Mouse (Mus musculus): Measurements from ENCODE around the gene Pfkp. TPM values are rescaled to one million over a fixed set of nuclear protein-coding genes. Genes with fewer than 3 reads are reported as not detected.
A peak's percentile ranks its signal among the peaks of the same experiment; 100 is the strongest.

Gene Pfkp
- total and polyA plus RNA-seq, 3 experiments, result 53.3 to 175 TPM; not detected in 1

DNA sequence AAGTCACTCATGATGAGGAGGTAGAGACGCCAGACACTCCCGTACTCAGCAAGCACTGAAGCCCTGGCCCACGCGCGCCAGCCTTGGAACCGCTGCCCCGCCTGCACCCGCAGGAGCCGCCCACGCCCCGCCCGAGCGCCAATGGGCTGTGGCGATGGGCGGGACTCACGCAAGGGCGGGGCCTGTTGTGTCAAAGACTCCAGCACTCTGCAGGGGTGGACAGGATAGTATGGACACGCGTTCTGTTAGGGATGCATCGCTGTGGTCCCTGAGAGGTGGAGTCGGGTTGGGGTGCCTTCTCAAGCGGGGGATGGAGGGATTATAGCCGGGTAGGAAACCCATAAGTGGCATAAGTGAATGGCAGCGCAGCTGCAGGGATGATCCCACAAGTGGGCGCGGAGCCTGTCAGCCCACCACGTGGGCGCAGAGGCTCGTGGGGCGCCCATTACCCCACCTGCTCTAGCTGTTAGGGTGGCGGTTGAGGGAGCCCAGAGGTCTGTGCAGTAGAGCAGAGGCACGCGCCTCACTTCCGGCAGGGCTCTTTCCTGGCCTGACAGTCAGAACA lies at the start of gene Pfkp (continued):
- TF ChIP-seq NRF1 (IDR thresholded peaks at IDR 0.05; ENCODE audit: insufficient read depth, low read depth, low read length, poor library complexity, severe bottlenecking) (0 out of 2 replicates have a peak, but pooled peaks have one; percentile 33), USF1 (IDR thresholded peaks at IDR 0.05; ENCODE audit: low read depth, low read length) (0 out of 2 replicates have a peak, but pooled peaks have one; percentile 39)

DNA sequence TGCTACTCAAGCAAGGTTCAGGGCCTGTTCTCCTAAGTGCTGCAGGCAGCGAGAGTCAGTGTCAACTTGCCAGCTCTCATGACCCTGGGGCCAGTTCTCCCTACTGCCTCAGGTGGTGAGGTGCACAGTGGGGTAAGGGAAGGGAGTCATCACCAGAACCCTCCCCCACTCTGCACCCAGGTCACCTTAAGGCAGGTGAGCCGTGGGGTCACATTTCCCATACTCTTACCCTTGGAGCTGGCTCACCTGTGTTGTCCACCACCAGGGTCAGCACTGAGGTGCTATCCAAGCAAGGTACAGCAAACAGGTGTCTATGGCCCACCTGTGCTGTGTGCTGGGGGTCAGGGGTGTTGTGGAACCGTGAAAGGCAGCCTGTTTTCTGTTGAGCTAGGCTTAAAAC lies 42.0 kb upstream of the Pfkp start:
- TF ChIP-seq RAD21 (IDR thresholded peaks at IDR 0.05; ENCODE audit: low read depth, low read length) (no peak), MAZ (IDR thresholded peaks at IDR 0.05; ENCODE audit: low read depth, low read length) (no peak), EP300 (IDR thresholded peaks at IDR 0.05; ENCODE audit: low read depth in 1 of 2, low read length in 2 of 2) (no peak), USF1 (IDR thresholded peaks at IDR 0.05; ENCODE audit: low read depth, low read length) (no peak), MAX (IDR thresholded peaks at IDR 0.05; ENCODE audit: low read length) (no peak)

DNA sequence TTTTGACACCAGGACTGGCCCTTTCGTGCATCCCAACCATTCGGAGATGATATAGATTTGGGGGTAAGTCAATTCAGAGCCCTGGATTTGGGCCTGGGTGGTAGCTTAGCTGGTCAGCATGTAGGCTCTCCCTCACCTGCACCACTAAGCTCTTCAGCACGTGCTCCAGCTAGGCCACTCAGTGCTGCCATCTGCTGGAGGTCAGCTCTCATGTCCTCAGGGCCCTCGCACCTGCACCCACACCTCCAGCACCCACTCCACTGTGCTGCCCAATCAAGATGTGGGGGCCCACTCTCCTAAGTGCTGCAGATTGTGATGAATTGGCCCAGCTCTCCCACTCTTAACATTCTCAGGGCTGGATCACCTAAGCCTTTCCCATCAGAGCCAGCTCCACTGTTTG lies 41.4 kb upstream of the Pfkp start:
- Histone ChIP-seq H3K27ac (ENCODE audit: control insufficient read depth, low read depth, low read length) (no peak overlapping the region), H3K27me3 (ENCODE audit: control insufficient read depth in 1 of 2, insufficient read depth in 2 of 2, low read length in 2 of 2) (no peaks in the 10 kb centered on the region), H3K9me3 (replicated peaks; ENCODE audit: insufficient read depth, low read length) (no peaks in the 10 kb centered on the region), H3K79me2 (ENCODE audit: control insufficient read depth, insufficient read depth, low read length, poor library complexity) (no peaks in the 10 kb centered on the region), H3K9ac (ENCODE audit: control insufficient read depth, low read depth, low read length, poor library complexity, severe bottlenecking) (no peak overlapping the region), H3K36me3 (ENCODE audit: control insufficient read depth in 1 of 2, insufficient read depth in 2 of 2, low read length in 2 of 2) (no peaks in the 10 kb centered on the region), H3K4me1 (ENCODE audit: control insufficient read depth in 1 of 2, insufficient read depth in 2 of 2, low read length in 2 of 2) (no peaks in the 10 kb centered on the region), H3K4me3 (ENCODE audit: control insufficient read depth in 1 of 2, insufficient read depth in 1 of 2, low read depth in 2 of 2, low read length in 2 of 2) (no peak overlapping the region)
- peak; percentile 64 to 83 (median 67) for TF ChIP-seq CTCF (IDR thresholded peaks at IDR 0.05 in 2 of 3, conservative IDR thresholded peaks at IDR 0.05 in 1 of 3; ENCODE audit: control insufficient read depth in 1 of 3, insufficient read depth in 1 of 3, low read depth in 2 of 3, low read length in 3 of 3, poor library complexity in 1 of 3, severe bottlenecking in 1 of 3)
- TF ChIP-seq MAX (IDR thresholded peaks at IDR 0.05; ENCODE audit: low read length), result peak; percentile 90
- TF ChIP-seq USF1 (IDR thresholded peaks at IDR 0.05; ENCODE audit: low read depth, low read length), result peak; percentile 47; the same call in 1 of the 2 replicates
- no peak for TF ChIP-seq NELFE (IDR thresholded peaks at IDR 0.05; ENCODE audit: low read depth, low read length)
- TF ChIP-seq JUND (IDR thresholded peaks at IDR 0.05; ENCODE audit: low read depth, low read length), result no peak
- TF ChIP-seq USF2 (IDR thresholded peaks at IDR 0.05; ENCODE audit: borderline replicate concordance in 1 of 2, insufficient read depth in 1 of 2, low read depth in 1 of 2, low read length in 2 of 2), result no peak
- TF ChIP-seq ZC3H11A (IDR thresholded peaks at IDR 0.05; ENCODE audit: low read depth, low read length), result 0 out of 2 replicates have a peak, but pooled peaks have one; percentile 9
- peak; percentile 88 for TF ChIP-seq BHLHE40 (IDR thresholded peaks at IDR 0.05; ENCODE audit: borderline replicate concordance, low read depth, low read length)
- TF ChIP-seq RAD21 (IDR thresholded peaks at IDR 0.05; ENCODE audit: low read depth, low read length), result peak; percentile 35
- peak; percentile 91 for TF ChIP-seq MYC (IDR thresholded peaks at IDR 0.05; ENCODE audit: low read depth, low read length)
- 0 out of 2 replicates have a peak, but pooled peaks have one; percentile 25 for TF ChIP-seq MXI1 (IDR thresholded peaks at IDR 0.05; ENCODE audit: low read depth, low read length)
- TF ChIP-seq ZKSCAN1 (IDR thresholded peaks at IDR 0.05; ENCODE audit: low read depth, low read length), result no peak
- TF ChIP-seq SMC3 (IDR thresholded peaks at IDR 0.05; ENCODE audit: low read depth, low read length), result peak; percentile 67
- TF ChIP-seq GABPA (IDR thresholded peaks at IDR 0.05; ENCODE audit: low read depth, low read length), result no peak
- peak; percentile 57 for DNase-seq (ENCODE audit: low read depth, low spot score)

More for the DNA sequence above, 42.0 kb upstream of the Pfkp start:
- H3K9me3 ChIP-seq (replicated peaks; ENCODE audit: insufficient read depth, low read length), result no peaks in the 10 kb centered on the region
- no peak overlapping the region for H3K27ac ChIP-seq (ENCODE audit: control insufficient read depth, low read depth, low read length)
- H3K27me3 ChIP-seq (ENCODE audit: control insufficient read depth in 1 of 2, insufficient read depth in 2 of 2, low read length in 2 of 2), result no peaks in the 10 kb centered on the region
- no peaks in the 10 kb centered on the region for H3K79me2 ChIP-seq (ENCODE audit: control insufficient read depth, insufficient read depth, low read length, poor library complexity)
- no peak overlapping the region for H3K9ac ChIP-seq (ENCODE audit: control insufficient read depth, low read depth, low read length, poor library complexity, severe bottlenecking)
- H3K4me3 ChIP-seq (ENCODE audit: control insufficient read depth in 1 of 2, insufficient read depth in 1 of 2, low read depth in 2 of 2, low read length in 2 of 2), result no peak overlapping the region
- H3K36me3 ChIP-seq (ENCODE audit: control insufficient read depth in 1 of 2, insufficient read depth in 2 of 2, low read length in 2 of 2), result no peaks in the 10 kb centered on the region
- H3K4me1 ChIP-seq (ENCODE audit: control insufficient read depth in 1 of 2, insufficient read depth in 2 of 2, low read length in 2 of 2), result no peaks in the 10 kb centered on the region
- DNase-seq (ENCODE audit: low read depth, low spot score), result no peak
